Mouse (Mus musculus): ENCODE measurements around the gene Lgr4. TPM values are rescaled to one million over a fixed set of nuclear protein-coding genes. Genes with fewer than 3 reads are reported as not detected.

The Lgr4 gene
- polyA plus RNA-seq, 1 experiment from 2014 or later = 3.0 TPM

DNA sequence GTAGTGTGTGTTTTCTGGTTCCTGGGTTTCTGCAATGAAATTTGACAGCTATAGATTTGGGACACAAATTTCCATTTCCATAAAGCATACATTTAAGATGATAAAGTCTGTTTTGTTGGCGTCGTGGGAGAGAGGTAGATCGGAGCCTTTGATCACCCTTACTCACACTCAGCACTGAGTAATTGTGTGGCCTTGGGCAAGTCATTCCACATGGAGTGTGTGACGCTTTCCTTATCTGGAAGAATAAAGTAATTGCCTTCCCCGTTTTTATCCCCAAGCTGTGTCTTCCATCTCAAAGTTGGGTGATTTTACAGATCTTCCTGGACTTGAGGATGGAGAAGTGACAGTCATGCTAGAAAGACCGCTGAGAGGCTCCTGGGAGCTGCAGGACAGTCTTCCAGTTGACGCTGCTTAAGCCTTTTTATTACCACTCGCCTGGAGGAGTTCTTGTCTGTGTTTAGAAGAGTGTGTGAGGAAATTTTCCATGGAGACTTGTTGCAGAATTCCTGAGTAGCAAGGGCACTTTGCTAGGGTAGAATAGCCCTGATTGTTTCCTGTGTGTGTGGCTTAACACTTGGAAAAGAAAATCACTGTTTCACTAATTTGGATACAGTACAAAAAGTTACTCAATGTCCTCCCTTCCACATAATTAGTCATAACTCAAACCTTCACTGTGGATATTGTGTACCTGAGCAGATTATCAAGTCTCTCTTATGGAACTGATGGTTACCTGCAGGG lies 4.0 kb downstream of the Lgr4 start:
- Histone ChIP-seq H3K9ac (no peak overlapping the region), H3K27ac (replicated peaks) (no peak overlapping the region), H3K27me3 (peaks cover 7% of the 10 kb centered on the region; the same call in 1 of the 2 replicates), H3K4me2 (no peak overlapping the region), H3K9me3 (replicated peaks) (no peaks in the 10 kb centered on the region), H3K4me1 (replicated peaks) (peaks cover 44% of the 10 kb centered on the region), H3K4me3 (replicated peaks) (no peak overlapping the region), H3K36me3 (replicated peaks) (no peaks in the 10 kb centered on the region)
- WGBS (ENCODE audit: insufficient replicate concordance) = 63% methylated on average over 8 of the region's 8 CpGs
- ATAC-seq (ENCODE audit: insufficient read depth) = no peak

DNA sequence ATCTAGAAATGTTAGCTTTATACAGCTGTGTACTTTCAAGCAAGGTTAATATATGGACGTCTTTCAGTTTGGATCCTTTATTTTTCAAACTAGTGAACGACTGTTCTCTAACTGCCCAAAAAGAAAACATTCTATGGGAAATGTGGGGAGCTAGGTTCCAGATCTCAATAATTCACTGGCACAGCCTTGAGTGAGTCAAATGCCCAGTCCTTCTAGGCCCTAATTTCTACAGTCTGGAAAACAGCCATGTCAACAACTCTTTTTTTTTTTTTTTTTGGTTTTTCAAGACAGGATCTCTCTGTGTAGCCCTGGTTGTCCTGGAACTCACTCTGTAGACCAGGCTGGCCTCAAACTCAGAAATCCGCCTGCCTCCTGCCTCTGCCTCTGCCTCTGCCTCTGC lies 4.9 kb downstream of the Lgr4 start:
- H3K9ac ChIP-seq = no peak overlapping the region
- no peaks in the 10 kb centered on the region for H3K36me3 ChIP-seq (replicated peaks)
- peaks cover 7% of the 10 kb centered on the region; the same call in 1 of the 2 replicates for H3K27me3 ChIP-seq
- no peaks in the 10 kb centered on the region for H3K9me3 ChIP-seq (replicated peaks)
- 67% methylated on average over 3 of the region's 3 CpGs for WGBS (ENCODE audit: insufficient replicate concordance)
- H3K27ac ChIP-seq (replicated peaks) = no peak overlapping the region
- no peak overlapping the region for H3K4me3 ChIP-seq (replicated peaks)
- H3K4me1 ChIP-seq (replicated peaks) = peaks cover 37% of the 10 kb centered on the region
- ATAC-seq (ENCODE audit: insufficient read depth) = no peak
- H3K4me2 ChIP-seq = no peak overlapping the region

DNA sequence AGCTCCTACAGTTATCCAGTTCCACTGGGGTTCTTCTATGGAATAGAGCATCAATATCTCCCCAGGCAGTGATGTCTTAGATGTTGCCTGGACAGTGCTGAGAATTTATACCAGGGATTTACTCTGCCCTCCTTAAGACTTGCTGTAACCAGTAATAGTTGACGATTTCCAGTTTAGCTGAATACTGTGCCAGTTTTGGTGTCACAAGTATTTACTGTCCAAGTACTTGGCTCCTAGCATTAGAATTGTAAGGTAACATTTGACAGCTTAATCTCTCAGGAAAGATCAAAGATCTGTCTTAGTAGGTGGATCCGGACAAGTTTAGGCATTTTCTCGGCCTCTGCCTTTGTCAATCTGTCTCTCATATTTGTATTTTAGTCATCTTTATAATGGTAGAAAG lies 5.6 kb downstream of the Lgr4 start:
- no peak overlapping the region for H3K4me3 ChIP-seq (replicated peaks)
- no peak overlapping the region for H3K9ac ChIP-seq
- H3K4me2 ChIP-seq = no peak overlapping the region
- H3K27ac ChIP-seq (replicated peaks) = no peak overlapping the region
- no peaks in the 10 kb centered on the region for H3K9me3 ChIP-seq (replicated peaks)
- H3K36me3 ChIP-seq (replicated peaks) = no peaks in the 10 kb centered on the region
- peaks cover 33% of the 10 kb centered on the region for H3K4me1 ChIP-seq (replicated peaks)
- H3K27me3 ChIP-seq = peaks cover 7% of the 10 kb centered on the region; the same call in 1 of the 2 replicates
- no peak for ATAC-seq (ENCODE audit: insufficient read depth)
- 66% methylated on average over 3 of the region's 3 CpGs for WGBS (ENCODE audit: insufficient replicate concordance)

DNA sequence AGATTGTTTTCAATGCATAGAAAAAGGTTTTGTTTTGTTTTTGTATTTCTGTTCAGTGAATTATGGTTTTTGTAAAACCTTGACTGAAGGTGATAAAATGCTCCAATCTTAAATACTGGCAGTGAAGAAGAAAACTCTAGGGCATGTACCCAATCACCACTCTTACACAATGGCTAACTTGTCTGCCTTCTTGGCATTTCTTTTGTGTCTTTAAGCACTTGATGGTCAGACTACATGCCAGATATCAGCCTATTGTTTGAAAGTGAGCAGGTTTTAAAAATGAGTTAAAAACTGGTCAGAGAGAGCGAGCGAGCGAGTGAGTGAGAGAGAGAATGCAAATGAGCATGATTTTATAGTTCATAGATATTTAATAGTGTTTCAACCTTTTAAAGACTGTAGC lies 6.5 kb downstream of the Lgr4 start:
- Histone ChIP-seq H3K9ac (no peak overlapping the region), H3K4me2 (no peak overlapping the region), H3K4me1 (replicated peaks) (peaks cover 28% of the 10 kb centered on the region), H3K27ac (replicated peaks) (no peak overlapping the region), H3K27me3 (no peaks in the 10 kb centered on the region), H3K36me3 (replicated peaks) (no peaks in the 10 kb centered on the region), H3K4me3 (replicated peaks) (no peak overlapping the region), H3K9me3 (replicated peaks) (no peaks in the 10 kb centered on the region)
- 79% methylated on average over 3 of the region's 3 CpGs for WGBS (ENCODE audit: insufficient replicate concordance)
- no peak for ATAC-seq (ENCODE audit: insufficient read depth)

DNA sequence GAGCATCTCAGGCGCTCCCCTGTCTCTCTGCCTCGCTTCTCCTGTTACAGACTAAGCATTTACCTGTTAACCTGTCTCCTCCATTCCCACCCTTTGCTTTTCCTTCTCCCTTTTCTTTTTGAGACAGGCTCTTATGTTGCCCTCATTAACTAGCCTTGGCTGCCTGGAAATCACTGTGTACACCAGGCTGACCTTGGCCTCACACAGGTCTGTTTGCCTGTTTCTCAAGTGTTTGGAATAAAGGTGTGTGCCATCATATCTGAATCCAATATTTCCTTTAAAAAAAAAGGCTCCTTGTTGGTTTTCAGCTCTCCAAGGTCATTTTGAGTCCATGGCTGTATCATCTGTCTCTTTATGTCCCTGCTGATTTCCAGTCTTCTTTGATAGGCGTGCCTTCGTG lies 9.5 kb downstream of the Lgr4 start:
- 85% methylated on average over 4 of the region's 4 CpGs for WGBS (ENCODE audit: insufficient replicate concordance)
- no peak overlapping the region for H3K9ac ChIP-seq
- H3K9me3 ChIP-seq (replicated peaks) = no peaks in the 10 kb centered on the region
- no peaks in the 10 kb centered on the region for H3K27me3 ChIP-seq
- no peak overlapping the region for H3K27ac ChIP-seq (replicated peaks)
- H3K4me2 ChIP-seq = no peak overlapping the region
- H3K4me1 ChIP-seq (replicated peaks) = peaks cover 9% of the 10 kb centered on the region
- H3K36me3 ChIP-seq (replicated peaks) = no peaks in the 10 kb centered on the region
- no peak overlapping the region for H3K4me3 ChIP-seq (replicated peaks)
- ATAC-seq (ENCODE audit: insufficient read depth) = no peak

DNA sequence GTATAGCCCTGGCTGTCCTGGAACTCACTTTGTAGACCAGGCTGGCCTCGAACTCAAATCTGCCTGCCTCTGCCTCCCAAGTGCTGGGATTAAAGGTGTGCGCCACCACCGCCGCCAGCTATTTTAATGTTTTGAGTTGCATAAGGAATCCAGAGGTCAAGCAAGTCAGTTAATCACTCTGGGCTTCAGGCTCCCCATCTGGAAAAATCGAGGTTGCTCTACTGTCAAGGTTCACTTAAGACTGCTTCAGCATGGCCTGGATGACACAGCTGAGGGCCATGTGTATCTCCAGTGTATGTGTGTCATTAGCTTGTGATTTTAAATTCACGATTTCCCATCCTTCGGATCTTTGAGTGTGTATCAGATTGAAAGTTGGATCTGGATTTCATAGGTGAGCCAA lies 10.0 kb downstream of the Lgr4 start:
- 68% methylated on average over 7 of the region's 7 CpGs for WGBS (ENCODE audit: insufficient replicate concordance)
- H3K9ac ChIP-seq = no peak overlapping the region

DNA sequence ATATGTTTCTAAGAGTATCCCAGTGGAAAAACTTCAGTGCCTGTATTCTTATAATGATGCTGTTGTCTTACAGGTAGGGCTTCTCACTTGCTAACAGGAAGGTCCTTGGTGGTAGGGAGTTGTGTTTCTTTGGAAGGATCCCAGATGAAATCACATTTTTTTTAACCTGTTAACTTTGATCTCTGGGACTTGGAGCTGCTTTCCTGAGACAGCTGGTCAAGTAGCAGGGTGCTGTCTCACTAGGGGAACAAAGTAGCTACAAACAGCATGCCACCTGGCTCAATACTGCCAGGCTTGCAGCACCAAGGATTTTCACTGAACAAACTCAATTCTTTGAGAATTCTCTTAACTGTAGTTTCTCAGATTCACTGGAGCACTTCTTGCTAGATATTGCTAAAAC lies 10.4 kb downstream of the Lgr4 start:
- Histone ChIP-seq H3K9me3 (replicated peaks) (no peaks in the 10 kb centered on the region), H3K4me2 (no peak overlapping the region), H3K4me1 (replicated peaks) (peaks cover 9% of the 10 kb centered on the region), H3K27ac (replicated peaks) (no peak overlapping the region), H3K27me3 (no peaks in the 10 kb centered on the region), H3K36me3 (replicated peaks) (no peaks in the 10 kb centered on the region), H3K4me3 (replicated peaks) (no peak overlapping the region), H3K9ac (no peak overlapping the region)
- no peak for ATAC-seq (ENCODE audit: insufficient read depth)

More for the DNA sequence above, 10.0 kb downstream of the Lgr4 start:
- Histone ChIP-seq H3K27me3 (no peaks in the 10 kb centered on the region), H3K4me1 (replicated peaks) (peaks cover 9% of the 10 kb centered on the region), H3K4me3 (replicated peaks) (no peak overlapping the region), H3K36me3 (replicated peaks) (no peaks in the 10 kb centered on the region), H3K4me2 (no peak overlapping the region), H3K27ac (replicated peaks) (no peak overlapping the region), H3K9me3 (replicated peaks) (no peaks in the 10 kb centered on the region)
- ATAC-seq (ENCODE audit: insufficient read depth) = no peak

DNA sequence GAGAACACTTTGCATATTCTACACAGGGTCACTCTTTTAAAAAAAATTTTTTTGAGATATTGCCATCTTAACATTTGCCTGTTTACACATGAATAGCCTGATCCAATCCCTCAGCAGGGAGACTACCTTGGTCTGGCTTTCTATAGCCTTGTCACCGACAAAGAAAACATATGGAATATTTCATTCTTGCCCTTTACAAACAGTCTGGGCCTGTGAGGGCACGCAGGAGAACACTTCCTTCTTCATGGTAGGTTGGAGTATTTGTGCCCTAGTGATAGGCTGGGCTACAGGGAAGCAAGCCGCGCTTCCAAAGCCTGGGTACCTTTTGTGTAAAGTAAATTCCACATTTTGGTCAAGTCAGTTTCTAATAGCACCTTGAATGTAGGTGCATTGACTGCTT lies 11.3 kb downstream of the Lgr4 start:
- no peak for ATAC-seq (ENCODE audit: insufficient read depth)
- 69% methylated on average over 4 of the region's 4 CpGs for WGBS (ENCODE audit: insufficient replicate concordance)
- H3K27ac ChIP-seq (replicated peaks) = no peak overlapping the region

DNA sequence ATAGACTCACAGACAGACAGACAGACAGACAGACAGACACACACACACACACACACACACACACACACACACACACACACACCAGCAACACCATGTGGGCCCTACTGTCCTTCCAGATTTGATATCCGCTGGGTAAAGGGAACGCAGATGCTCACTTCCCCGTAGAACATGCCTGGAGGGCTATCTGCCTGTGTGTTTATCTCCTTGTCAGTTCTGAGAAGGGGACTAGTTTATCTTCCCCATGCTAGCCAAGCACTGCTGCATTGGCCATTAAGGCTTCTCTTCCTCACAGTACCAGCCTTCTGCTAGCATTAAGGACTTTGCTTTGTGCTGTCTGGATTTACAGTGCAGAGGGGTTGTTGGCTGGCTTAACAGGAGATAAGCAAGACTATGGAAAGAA lies 11.8 kb downstream of the Lgr4 start:
- Histone ChIP-seq H3K4me2 (no peak overlapping the region), H3K9me3 (replicated peaks) (no peaks in the 10 kb centered on the region), H3K27ac (replicated peaks) (no peak overlapping the region)

More for the DNA sequence above, 11.3 kb downstream of the Lgr4 start:
- H3K4me1 ChIP-seq (replicated peaks) = peaks cover 9% of the 10 kb centered on the region
- H3K27me3 ChIP-seq = no peaks in the 10 kb centered on the region
- no peak overlapping the region for H3K4me3 ChIP-seq (replicated peaks)
- H3K9ac ChIP-seq = no peak overlapping the region
- H3K4me2 ChIP-seq = no peak overlapping the region
- H3K36me3 ChIP-seq (replicated peaks) = no peaks in the 10 kb centered on the region
- H3K9me3 ChIP-seq (replicated peaks) = no peaks in the 10 kb centered on the region

DNA sequence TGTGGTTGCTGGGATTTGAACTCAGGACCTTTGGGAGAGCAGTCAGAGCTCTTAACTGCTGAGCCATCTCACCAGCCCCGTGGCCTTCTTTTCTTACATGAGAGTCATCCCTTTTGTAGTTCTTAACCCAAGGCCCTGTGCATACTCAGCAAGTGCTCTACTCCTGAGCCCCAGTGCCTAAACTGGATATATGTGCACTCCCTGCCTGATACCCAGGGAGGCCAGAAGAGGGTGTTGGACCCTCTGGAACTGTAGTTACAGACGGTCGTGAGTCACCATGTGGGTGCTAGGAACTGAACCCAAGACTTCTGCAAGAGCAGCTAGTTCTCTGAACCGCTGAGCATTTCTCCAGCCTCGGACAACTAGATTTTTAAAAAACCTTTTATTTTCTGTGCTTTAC lies 12.9 kb downstream of the Lgr4 start:
- ATAC-seq (ENCODE audit: insufficient read depth) = no peak
- Histone ChIP-seq H3K9ac (no peak overlapping the region), H3K27ac (replicated peaks) (no peak overlapping the region), H3K4me3 (replicated peaks) (no peak overlapping the region), H3K36me3 (replicated peaks) (no peaks in the 10 kb centered on the region), H3K4me1 (replicated peaks) (peaks cover 16% of the 10 kb centered on the region), H3K27me3 (no peaks in the 10 kb centered on the region), H3K9me3 (replicated peaks) (no peaks in the 10 kb centered on the region), H3K4me2 (no peak overlapping the region)
- WGBS (ENCODE audit: insufficient replicate concordance) = 80% methylated on average over 5 of the region's 5 CpGs

More for the DNA sequence above, 11.8 kb downstream of the Lgr4 start:
- Histone ChIP-seq H3K36me3 (replicated peaks) (no peaks in the 10 kb centered on the region), H3K4me3 (replicated peaks) (no peak overlapping the region), H3K4me1 (replicated peaks) (peaks cover 9% of the 10 kb centered on the region), H3K9ac (no peak overlapping the region), H3K27me3 (no peaks in the 10 kb centered on the region)
- 29% methylated on average over 3 of the region's 3 CpGs for WGBS (ENCODE audit: insufficient replicate concordance)
- ATAC-seq (ENCODE audit: insufficient read depth) = no peak

DNA sequence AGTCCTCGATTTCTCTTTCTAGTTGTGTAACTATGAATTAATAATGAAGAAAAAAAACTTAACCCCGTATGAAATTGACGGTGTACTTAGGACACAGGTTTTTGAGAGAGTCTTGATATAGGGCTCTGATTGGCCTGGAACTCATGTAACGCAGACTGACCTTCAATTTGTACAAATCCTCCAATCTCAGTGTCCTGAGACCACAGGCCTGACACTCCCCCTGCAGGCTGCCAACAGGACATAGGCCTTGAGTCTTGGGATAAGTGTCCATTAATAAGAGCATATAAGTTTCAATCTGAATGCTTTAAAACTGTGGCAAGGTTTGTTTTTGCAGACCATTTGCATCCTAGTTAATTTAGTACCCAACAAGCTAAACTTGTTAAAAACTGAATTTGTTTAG lies 13.3 kb downstream of the Lgr4 start:
- peaks cover 16% of the 10 kb centered on the region for H3K4me1 ChIP-seq (replicated peaks)
- ATAC-seq (ENCODE audit: insufficient read depth) = no peak
- H3K9me3 ChIP-seq (replicated peaks) = no peaks in the 10 kb centered on the region
- no peak overlapping the region for H3K9ac ChIP-seq
- no peaks in the 10 kb centered on the region for H3K36me3 ChIP-seq (replicated peaks)
- no peaks in the 10 kb centered on the region for H3K27me3 ChIP-seq
- 77% methylated on average over 4 of the region's 4 CpGs for WGBS (ENCODE audit: insufficient replicate concordance)
- H3K4me3 ChIP-seq (replicated peaks) = no peak overlapping the region
- no peak overlapping the region for H3K4me2 ChIP-seq
- no peak overlapping the region for H3K27ac ChIP-seq (replicated peaks)
